In the genomic region with DNA sequence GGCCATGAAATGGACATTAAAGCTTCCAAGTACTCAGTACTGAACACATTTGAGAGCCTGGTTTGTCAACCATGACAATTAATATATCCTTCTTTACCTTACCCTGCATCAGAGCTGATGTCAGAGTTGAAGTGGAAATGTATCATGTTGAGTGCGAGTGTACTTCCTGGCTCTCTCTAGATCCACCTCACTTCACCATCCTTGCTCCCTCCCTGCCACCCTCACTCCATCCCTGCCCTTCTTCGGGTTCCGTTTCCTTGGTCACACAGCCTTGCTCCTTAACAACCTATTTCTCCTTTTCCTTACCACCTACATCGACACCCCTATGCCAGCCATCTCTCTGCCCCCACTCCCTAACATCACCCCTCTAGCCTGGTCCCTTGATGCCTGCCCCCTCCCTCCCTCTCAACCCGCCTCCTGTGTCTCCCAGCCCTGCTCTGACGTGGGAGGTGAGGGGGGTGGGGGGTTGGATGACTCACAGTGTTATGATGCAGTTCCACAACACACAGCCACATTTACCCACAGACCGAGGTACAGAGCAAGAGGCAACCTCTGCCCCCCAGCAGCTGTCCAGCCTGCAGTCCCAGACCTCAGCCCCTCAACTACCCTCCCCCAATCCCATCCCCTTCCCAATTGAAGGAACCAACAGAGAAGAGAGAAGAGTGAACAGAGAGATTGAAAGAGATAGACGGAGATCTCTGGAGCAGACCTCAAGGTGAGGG, we compare ENCODE assay signal across 8 mouse cellular contexts. TPM values are rescaled to one million over a fixed set of nuclear protein-coding genes. Genes with fewer than 3 reads are reported as not detected.
DNase-seq lines count a peak whose midpoint lies in the region; ATAC-seq and TF ChIP-seq lines count a peak whose summit lies in the region.

Ypel4 (plus strand) TSS at position 480 of the 722 bp plus-strand sequence.

- H3K4me2 ChIP-seq in kidney, postnatal 0 days (ENCODE audit: low read length) = peak within 1 kb of the TSS; percentile 58
- H3K4me2 ChIP-seq in forebrain, embryonic 12.5 days = peak within 1 kb of the TSS; percentile 59
- H3K4me2 ChIP-seq in hindbrain, embryonic 13.5 days = peak within 1 kb of the TSS; percentile 80
- H3K4me2 ChIP-seq in limb, embryonic 12.5 days = peak within 1 kb of the TSS; percentile 75
- H3K4me2 ChIP-seq in midbrain, embryonic 16.5 days (ENCODE audit: low read length) = peak within 1 kb of the TSS; percentile 66
- peak within 1 kb of the TSS; percentile 60 for H3K4me2 ChIP-seq in stomach, embryonic 16.5 days (ENCODE audit: low read depth, low read length)

- peak; percentile 55 for DNase-seq in kidney, postnatal 0 days (ENCODE audit: low spot score)
- no peak for DNase-seq in kidney, adult 9 months
- DNase-seq in cerebellum, adult 11 months = peak; percentile 81

- peak within 1 kb of the TSS; percentile 51 for H3K9ac ChIP-seq in kidney, postnatal 0 days (ENCODE audit: low read depth, low read length)
- peak within 1 kb of the TSS; percentile 70 for H3K9ac ChIP-seq in forebrain, embryonic 12.5 days
- peak within 1 kb of the TSS; percentile 82 for H3K9ac ChIP-seq in hindbrain, embryonic 13.5 days
- H3K9ac ChIP-seq in limb, embryonic 12.5 days (replicated peaks) = peak within 1 kb of the TSS; percentile 74
- peak within 1 kb of the TSS; percentile 81 for H3K9ac ChIP-seq in midbrain, embryonic 16.5 days (ENCODE audit: low read depth, low read length)
- peak within 1 kb of the TSS; percentile 66 for H3K9ac ChIP-seq in stomach, embryonic 16.5 days (ENCODE audit: low read length)

- peak; percentile 37; the same call in 1 of the 2 replicates for ATAC-seq in kidney, postnatal 0 days (replicated peaks; ENCODE audit: low FRiP score, low read depth)
- peak; percentile 63 for ATAC-seq in forebrain, embryonic 12.5 days (ENCODE audit: low FRiP score)
- peak; percentile 80 for ATAC-seq in hindbrain, embryonic 13.5 days (ENCODE audit: low FRiP score)
- peak; percentile 23 for ATAC-seq in limb, embryonic 12.5 days (ENCODE audit: insufficient number of reproducible peaks, insufficient read depth, low FRiP score, low TSS enrichment, low read depth)
- peak; percentile 84 for ATAC-seq in midbrain, embryonic 16.5 days
- ATAC-seq in stomach, embryonic 16.5 days (ENCODE audit: insufficient read depth, low FRiP score) = peak; percentile 35

- peak within 1 kb of the TSS; percentile 38 for H3K4me3 ChIP-seq in kidney, postnatal 0 days (replicated peaks; ENCODE audit: low read depth, low read length)
- H3K4me3 ChIP-seq in forebrain, embryonic 12.5 days (replicated peaks) = peak within 1 kb of the TSS; percentile 52
- H3K4me3 ChIP-seq in hindbrain, embryonic 13.5 days = peak within 1 kb of the TSS; percentile 55
- peak within 1 kb of the TSS; percentile 50 for H3K4me3 ChIP-seq in limb, embryonic 12.5 days (replicated peaks)
- H3K4me3 ChIP-seq in midbrain, embryonic 16.5 days (ENCODE audit: low read depth, low read length) = peak within 1 kb of the TSS; percentile 49
- peak within 1 kb of the TSS; percentile 49 for H3K4me3 ChIP-seq in stomach, embryonic 16.5 days (replicated peaks; ENCODE audit: low read length)

- no peaks in the 10 kb centered on the region for H3K36me3 ChIP-seq in kidney, postnatal 0 days (ENCODE audit: insufficient read depth, low read length)
- H3K36me3 ChIP-seq in forebrain, embryonic 12.5 days (replicated peaks) = no peaks in the 10 kb centered on the region
- no peaks in the 10 kb centered on the region for H3K36me3 ChIP-seq in hindbrain, embryonic 13.5 days
- no peaks in the 10 kb centered on the region for H3K36me3 ChIP-seq in limb, embryonic 12.5 days
- H3K36me3 ChIP-seq in midbrain, embryonic 16.5 days (ENCODE audit: control insufficient read depth, insufficient read depth, low read length) = no peaks in the 10 kb centered on the region
- no peaks in the 10 kb centered on the region for H3K36me3 ChIP-seq in stomach, embryonic 16.5 days (ENCODE audit: control insufficient read depth, insufficient read depth, low read length)

- H3K27ac ChIP-seq in kidney, postnatal 0 days = no peak within 1 kb of the TSS
- peak within 1 kb of the TSS; percentile 81 for H3K27ac ChIP-seq in forebrain, embryonic 12.5 days
- H3K27ac ChIP-seq in hindbrain, embryonic 13.5 days = peak within 1 kb of the TSS; percentile 90
- H3K27ac ChIP-seq in limb, embryonic 12.5 days = peak within 1 kb of the TSS; percentile 56
- H3K27ac ChIP-seq in midbrain, embryonic 16.5 days (ENCODE audit: low read length) = peak within 1 kb of the TSS; percentile 79
- peak within 1 kb of the TSS; percentile 2; the same call in 1 of the 2 replicates for H3K27ac ChIP-seq in stomach, embryonic 16.5 days (ENCODE audit: low read length)

- no peak for TF ChIP-seq CTCF in kidney, postnatal 0 days (IDR thresholded peaks at IDR 0.05; ENCODE audit: low read depth)

- WGBS in kidney, postnatal 0 days = 3% methylated on average over 8 of the region's 8 CpGs
- WGBS in forebrain, embryonic 12.5 days = under 1% methylated on average over 8 of the region's 8 CpGs
- 3% methylated on average over 8 of the region's 8 CpGs for WGBS in hindbrain, embryonic 13.5 days
- WGBS in limb, embryonic 12.5 days = 5% methylated on average over 8 of the region's 8 CpGs
- WGBS in midbrain, embryonic 16.5 days = under 1% methylated on average over 8 of the region's 8 CpGs
- WGBS in stomach, embryonic 16.5 days = 1% methylated on average over 8 of the region's 8 CpGs

- no peaks in the 10 kb centered on the region for H3K27me3 ChIP-seq in kidney, postnatal 0 days (ENCODE audit: insufficient read depth, low read length)
- H3K27me3 ChIP-seq in forebrain, embryonic 12.5 days = no peaks in the 10 kb centered on the region
- H3K27me3 ChIP-seq in hindbrain, embryonic 13.5 days = no peaks in the 10 kb centered on the region
- no peaks in the 10 kb centered on the region for H3K27me3 ChIP-seq in limb, embryonic 12.5 days
- H3K27me3 ChIP-seq in midbrain, embryonic 16.5 days (ENCODE audit: control insufficient read depth, insufficient read depth, low read depth, low read length) = no peaks in the 10 kb centered on the region
- no peaks in the 10 kb centered on the region for H3K27me3 ChIP-seq in stomach, embryonic 16.5 days (ENCODE audit: control insufficient read depth, insufficient read depth, low read length)

- peaks cover 34% of the 10 kb centered on the region for H3K4me1 ChIP-seq in kidney, postnatal 0 days (replicated peaks; ENCODE audit: insufficient read depth, low read length)
- peaks cover 52% of the 10 kb centered on the region for H3K4me1 ChIP-seq in forebrain, embryonic 12.5 days
- peaks cover 54% of the 10 kb centered on the region for H3K4me1 ChIP-seq in hindbrain, embryonic 13.5 days (replicated peaks)
- peaks cover 53% of the 10 kb centered on the region for H3K4me1 ChIP-seq in limb, embryonic 12.5 days (replicated peaks)
- peaks cover 47% of the 10 kb centered on the region for H3K4me1 ChIP-seq in midbrain, embryonic 16.5 days (ENCODE audit: control insufficient read depth, insufficient read depth, low read length)
- H3K4me1 ChIP-seq in stomach, embryonic 16.5 days (ENCODE audit: control insufficient read depth, insufficient read depth, low read length) = peaks cover 43% of the 10 kb centered on the region

- H3K9me3 ChIP-seq in kidney, postnatal 0 days (replicated peaks; ENCODE audit: low read length) = no peaks in the 10 kb centered on the region
- H3K9me3 ChIP-seq in forebrain, embryonic 12.5 days = no peaks in the 10 kb centered on the region
- no peaks in the 10 kb centered on the region for H3K9me3 ChIP-seq in hindbrain, embryonic 13.5 days
- H3K9me3 ChIP-seq in limb, embryonic 12.5 days = no peaks in the 10 kb centered on the region
- no peaks in the 10 kb centered on the region for H3K9me3 ChIP-seq in midbrain, embryonic 16.5 days (replicated peaks; ENCODE audit: control insufficient read depth, low read length, poor library complexity, severe bottlenecking)
- H3K9me3 ChIP-seq in stomach, embryonic 16.5 days (replicated peaks; ENCODE audit: control insufficient read depth, low read length) = no peaks in the 10 kb centered on the region

RNA-seq across cellular contexts. Expression of gene Ypel4, which starts in this region (rescaled TPM):
- 4.1 TPM in 2 replicates for polyA plus RNA-seq in kidney, postnatal 0 days (2015; fragmentation: Nextera tagmentation; extraction: Ambion mirVana)
- 18.7 and 19.6 TPM in 2 replicates for polyA plus RNA-seq in forebrain, embryonic 12.5 days (2016; fragmentation: Nextera tagmentation; extraction: Ambion mirVana)
- 22.2 and 25.4 TPM in 2 replicates for polyA plus RNA-seq in hindbrain, embryonic 13.5 days (2015; fragmentation: Nextera tagmentation; extraction: Ambion mirVana)
- 13.9 and 14.1 TPM in 2 replicates for polyA plus RNA-seq in limb, embryonic 12.5 days (2016; fragmentation: Nextera tagmentation; extraction: Ambion mirVana)
- 27.7 and 28.1 TPM in 2 replicates for polyA plus RNA-seq in midbrain, embryonic 16.5 days (2015; fragmentation: Nextera tagmentation; extraction: Ambion mirVana)
- polyA plus RNA-seq in stomach, embryonic 16.5 days (2015; fragmentation: Nextera tagmentation; extraction: Ambion mirVana) = 7.4 and 8.0 TPM in 2 replicates

Comparison
In these comparisons a context has a peak if more than half of its experiments do, and no peak if none do; other contexts are left out.
1. ATAC-seq: peak in every context shown above with its lines; median percentile 84 in midbrain, embryonic 16.5 days; 80 in hindbrain, embryonic 13.5 days; 63 in forebrain, embryonic 12.5 days; 37 in kidney, postnatal 0 days; 35 in stomach, embryonic 16.5 days; 23 in limb, embryonic 12.5 days.